Mouse (Mus musculus) forebrain, postnatal 0 days (tissue): ENCODE data around the gene Itprid2. TPM values are rescaled to one million over a fixed set of nuclear protein-coding genes. Genes with fewer than 3 reads are reported as not detected.

ENCODE experiments used
- ATAC-seq: fragments of 200-750 bp; cut with Nextera tagmentation; 2 replicates; pipeline ENCODE4 v1.8.0; 2017; ENCODE audit warnings: mild to moderate bottlenecking, moderate library complexity
- DNase-seq: peaks from one replicate; pipeline ENCODE4 v3.0.0-alpha.2; 2015
- H3K27ac ChIP-seq: fragments of 300-500 bp; sonication (generic); 2 replicates; pipeline ENCODE4 v1.5.1; 2014; ENCODE audit warnings: low read depth, mild to moderate bottlenecking, antibody characterized with exemption, low read length, moderate library complexity, mixed read lengths
- H3K27me3 ChIP-seq: fragments of 300-500 bp; sonication (generic); 2 replicates; pipeline ENCODE4 v1.6.1; 2014; ENCODE audit warnings: mild to moderate bottlenecking, low read length, mixed read lengths; ENCODE audit not compliant: insufficient read depth
- H3K36me3 ChIP-seq: fragments of 300-500 bp; sonication (generic); 2 replicates; pipeline ENCODE4 v1.6.1; 2014; ENCODE audit warnings: mild to moderate bottlenecking, moderate library complexity; ENCODE audit not compliant: insufficient read depth
- H3K4me1 ChIP-seq: fragments of 300-500 bp; sonication (generic); 2 replicates; pipeline ENCODE4 v1.6.1; 2014; ENCODE audit warnings: antibody characterized with exemption; ENCODE audit not compliant: insufficient read depth
- H3K4me2 ChIP-seq: fragments of 300-500 bp; sonication (generic); 2 replicates; pipeline ENCODE4 v1.6.1; 2014; ENCODE audit warnings: low read depth, mild to moderate bottlenecking, moderate library complexity
- H3K4me3 ChIP-seq: fragments of 300-500 bp; sonication (generic); 2 replicates; pipeline ENCODE4 v1.5.1; 2014; ENCODE audit warnings: low read depth, low read length, mixed read lengths
- H3K9ac ChIP-seq: fragments of 300-500 bp; sonication (generic); 2 replicates; pipeline ENCODE4 v1.6.1; 2014; ENCODE audit warnings: mild to moderate bottlenecking
- H3K9me3 ChIP-seq: fragments of 300-500 bp; sonication (generic); 2 replicates; pipeline ENCODE4 v1.6.1; 2016; ENCODE audit warnings: low read length
- CTCF ChIP-seq: sonication (generic); IDR thresholded peaks from 2 replicates; pipeline ENCODE4 v1.5.1; 2016; ENCODE audit warnings: antibody characterized with exemption, control low read depth, low read depth
- WGBS: fragments of 180-500 bp; shearing (Covaris S2); extraction: QIAGEN DNeasy Blood & Tissue Kit; methylation state at CpG from one replicate; pipeline ENCODE4 v1.1.7; 2014; 5-methylcytosine and 5-hydroxymethylcytosine counted together
- polyA plus RNA-seq: library from polyadenylated mRNA; unstranded; fragments of >200 nt; fragmentation: Nextera tagmentation; extraction: Ambion mirVana; gene quantifications from 2 replicates; pipeline ENCODE4 v1.2.1, GENCODE M21; 2015
- total RNA-seq: library from RNA; depleted of rRNA; stranded (reverse); fragments of >200 nt; gene quantifications from 2 replicates; pipeline ENCODE4 v1.2.3, GENCODE M21; 2014

Gene Itprid2
- total and polyA plus RNA-seq, 2 experiments from 2014 or later, result 3.7 to 9.7 TPM

- WGBS, result 84% methylated on average over 3 of the region's 3 CpGs
- Histone ChIP-seq H3K9ac (no peak overlapping the region), H3K4me1 (no peaks in the 10 kb centered on the region), H3K27me3 (no peaks in the 10 kb centered on the region), H3K4me2 (no peak overlapping the region), H3K4me3 (no peak overlapping the region), H3K9me3 (no peaks in the 10 kb centered on the region), H3K36me3 (no peaks in the 10 kb centered on the region), H3K27ac (no peak overlapping the region)
- no peak for TF ChIP-seq CTCF
- ATAC-seq (no peak), DNase-seq (no peak)
Observed at GRCm38 (mm10) chr2:79690838-79691237, 55.7 kb downstream of the Itprid2 start.

DNA sequence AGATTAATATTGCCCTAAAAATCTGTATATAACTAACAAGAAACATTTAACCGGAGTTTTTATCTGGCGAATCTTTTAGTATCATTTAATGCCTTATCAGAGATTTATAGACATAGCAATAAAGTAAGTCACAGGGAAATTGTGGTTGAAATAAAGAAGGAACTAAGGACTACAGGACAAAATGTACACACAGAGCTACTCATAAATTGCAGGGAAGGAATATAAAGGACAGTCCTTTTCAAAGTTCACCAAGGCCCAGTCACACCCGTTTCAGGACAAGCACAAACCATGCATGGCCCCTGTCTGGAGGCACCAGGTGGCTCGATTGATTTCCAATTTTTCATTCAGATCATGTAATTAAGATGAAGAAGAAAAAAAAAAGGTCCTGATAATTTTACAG lies 60.0 kb downstream of the Itprid2 start:
- Histone ChIP-seq H3K4me2 (no peak overlapping the region), H3K4me1 (no peaks in the 10 kb centered on the region), H3K9ac (no peak overlapping the region), H3K9me3 (no peaks in the 10 kb centered on the region), H3K27ac (no peak overlapping the region), H3K4me3 (no peak overlapping the region), H3K27me3 (no peaks in the 10 kb centered on the region), H3K36me3 (no peaks in the 10 kb centered on the region)
- no peak for DNase-seq
- no peak for ATAC-seq
- 92% methylated on average over 4 of the region's 4 CpGs for WGBS
- TF ChIP-seq CTCF, result no peak

- no peak for TF ChIP-seq CTCF
- Histone ChIP-seq H3K9ac (no peak overlapping the region), H3K9me3 (no peaks in the 10 kb centered on the region), H3K27ac (no peak overlapping the region), H3K4me3 (no peak overlapping the region), H3K27me3 (no peaks in the 10 kb centered on the region), H3K36me3 (no peaks in the 10 kb centered on the region), H3K4me1 (no peaks in the 10 kb centered on the region), H3K4me2 (no peak overlapping the region)
- ATAC-seq (no peak), DNase-seq (no peak)
- 92% methylated on average over 12 of the region's 12 CpGs for WGBS
Observed at GRCm38 (mm10) chr2:79695939-79696338, 60.8 kb downstream of the Itprid2 start.

- WGBS, result 91% methylated on average over 10 of the region's 10 CpGs
- Histone ChIP-seq H3K4me2 (no peak overlapping the region), H3K27me3 (no peaks in the 10 kb centered on the region), H3K27ac (no peak overlapping the region), H3K4me1 (no peaks in the 10 kb centered on the region), H3K9me3 (no peaks in the 10 kb centered on the region), H3K4me3 (no peak overlapping the region), H3K36me3 (no peaks in the 10 kb centered on the region), H3K9ac (no peak overlapping the region)
- no peak for ATAC-seq
- DNase-seq, result no peak
- TF ChIP-seq CTCF, result no peak
Observed at GRCm38 (mm10) chr2:79696478-79697230, 61.5 kb downstream of the Itprid2 start.

- Histone ChIP-seq H3K9ac (no peak overlapping the region), H3K27ac (no peak overlapping the region), H3K36me3 (no peaks in the 10 kb centered on the region), H3K27me3 (no peaks in the 10 kb centered on the region), H3K4me2 (no peak overlapping the region), H3K4me3 (no peak overlapping the region), H3K9me3 (no peaks in the 10 kb centered on the region), H3K4me1 (no peaks in the 10 kb centered on the region)
- TF ChIP-seq CTCF, result no peak
- 72% methylated on average over 2 of the region's 2 CpGs for WGBS
- DNase-seq (no peak), ATAC-seq (no peak)
Observed at GRCm38 (mm10) chr2:79698166-79698565, 63.0 kb downstream of the Itprid2 start.

- ATAC-seq (no peak), DNase-seq (no peak)
- Histone ChIP-seq H3K4me2 (no peak overlapping the region), H3K9ac (no peak overlapping the region), H3K9me3 (no peaks in the 10 kb centered on the region), H3K27me3 (no peaks in the 10 kb centered on the region), H3K4me3 (no peak overlapping the region), H3K27ac (no peak overlapping the region), H3K36me3 (no peaks in the 10 kb centered on the region), H3K4me1 (no peaks in the 10 kb centered on the region)
- WGBS, result 89% methylated on average over 2 of the region's 2 CpGs
- TF ChIP-seq CTCF, result no peak
Observed at GRCm38 (mm10) chr2:79704773-79705172, 69.6 kb downstream of the Itprid2 start.

DNA sequence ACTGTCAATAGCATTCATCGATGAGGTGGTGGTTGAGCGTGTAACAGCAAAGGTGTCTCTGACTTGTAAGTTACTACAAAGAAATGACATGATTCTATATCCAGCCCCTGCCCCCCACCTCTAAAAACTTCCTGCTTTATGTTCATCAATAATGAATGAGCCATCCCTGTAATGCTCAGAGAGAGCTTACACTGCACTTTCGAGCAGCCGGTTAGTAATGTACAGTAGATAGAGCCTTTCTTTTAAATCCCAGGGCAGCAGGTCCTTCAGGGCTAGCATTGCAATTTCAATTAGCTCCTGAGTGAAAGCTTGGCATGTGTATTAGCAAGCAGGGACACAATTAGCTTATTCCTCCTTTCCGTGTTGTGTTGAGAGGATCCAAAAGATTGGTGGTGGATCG lies 72.4 kb downstream of the Itprid2 start, which contains the start of gene Ppp1r1c:
Ppp1r1c (plus strand) TSS at position 206 of the 400 bp plus-strand sequence.
- ATAC-seq, result no peak
- DNase-seq, result no peak
- H3K4me2 ChIP-seq, result no peak within 1 kb of the TSS
- H3K27ac ChIP-seq, result no peak within 1 kb of the TSS
- WGBS, result 60% methylated on average over 6 of the region's 6 CpGs
- H3K9ac ChIP-seq, result no peak within 1 kb of the TSS
- no peaks in the 10 kb centered on the region for H3K36me3 ChIP-seq
- no peaks in the 10 kb centered on the region for H3K27me3 ChIP-seq
- TF ChIP-seq CTCF, result no peak
- H3K4me1 ChIP-seq, result no peaks in the 10 kb centered on the region
- H3K4me3 ChIP-seq, result no peak within 1 kb of the TSS
- no peaks in the 10 kb centered on the region for H3K9me3 ChIP-seq
